Mouse (Mus musculus) myocyte (in vitro differentiated cells): ENCODE measurements around the gene Samd4b. TPM values are rescaled to one million over a fixed set of nuclear protein-coding genes. Genes with fewer than 3 reads are reported as not detected.

Source experiments
- H3K27me3 ChIP-seq: one replicate; pipeline ENCODE4 v1.6.1; 2011; ENCODE audit not compliant: control insufficient read depth, insufficient read depth, insufficient read length
- H3K36me3 ChIP-seq: one replicate; pipeline ENCODE4 v1.6.1; 2011; ENCODE audit not compliant: control insufficient read depth, insufficient read depth
- H3K4me2 ChIP-seq: one replicate; pipeline ENCODE4 v1.6.1; 2011; ENCODE audit warnings: low read depth, control low read depth
- H3K4me3 ChIP-seq: one replicate; pipeline ENCODE4 v1.5.1; 2011; ENCODE audit warnings: mild to moderate bottlenecking, control low read depth, moderate library complexity
- H3K79me2 ChIP-seq: one replicate; pipeline ENCODE4 v1.6.1; 2011; ENCODE audit not compliant: control insufficient read depth, insufficient read depth
- H3ac ChIP-seq: one replicate; pipeline ENCODE4 v1.6.1; 2011; ENCODE audit not compliant: control insufficient read depth, insufficient read length
- CEBPB ChIP-seq: IDR thresholded peaks from 2 replicates; pipeline ENCODE4 v1.6.1; 2011; ENCODE audit warnings: mild to moderate bottlenecking, moderate library complexity; ENCODE audit not compliant: poor library complexity, insufficient read depth, severe bottlenecking
- E2F4 ChIP-seq: IDR thresholded peaks from one replicate; pipeline ENCODE4 v1.6.1; 2011; ENCODE audit warnings: mild to moderate bottlenecking, control low read depth, moderate library complexity; ENCODE audit not compliant: insufficient read depth
- MAX ChIP-seq: IDR thresholded peaks from one replicate; pipeline ENCODE4 v1.6.1; 2011; ENCODE audit warnings: low read depth, mild to moderate bottlenecking, control low read depth
- MYOD1 ChIP-seq, 3 experiments: IDR thresholded peaks; one replicate each; pipeline ENCODE4 v1.6.1; 2011; ENCODE audit warnings: control low read depth in 2 of 3, low read depth in 2 of 3, mild to moderate bottlenecking in 2 of 3, moderate library complexity in 1 of 3; ENCODE audit not compliant: insufficient read length in 2 of 3, control insufficient read depth in 1 of 3
- MYOG ChIP-seq, 3 experiments: IDR thresholded peaks; one replicate each; pipeline ENCODE4 v1.6.1; 2011; ENCODE audit warnings: control low read depth in 2 of 3, low read depth in 2 of 3, mild to moderate bottlenecking in 2 of 3; ENCODE audit not compliant: insufficient read length in 2 of 3, control insufficient read depth in 1 of 3, insufficient read depth in 1 of 3
- POLR2A ChIP-seq: IDR thresholded peaks from one replicate; pipeline ENCODE4 v1.6.1; 2011; ENCODE audit warnings: low read depth, mild to moderate bottlenecking, control low read depth, moderate library complexity; ENCODE audit not compliant: insufficient read length
- POLR2AphosphoS2 ChIP-seq: IDR thresholded peaks from one replicate; pipeline ENCODE4 v1.6.1; 2011; ENCODE audit warnings: low read depth, control low read depth; ENCODE audit not compliant: insufficient read length
- REST ChIP-seq: IDR thresholded peaks from one replicate; pipeline ENCODE4 v1.6.1; 2011; ENCODE audit warnings: mild to moderate bottlenecking, control low read depth, moderate library complexity; ENCODE audit not compliant: insufficient read depth, insufficient read length
- SRF ChIP-seq: IDR thresholded peaks from one replicate; pipeline ENCODE4 v1.6.1; 2011; ENCODE audit warnings: low read depth; ENCODE audit not compliant: control insufficient read depth, insufficient read length
- TCF12 ChIP-seq: IDR thresholded peaks from one replicate; pipeline ENCODE4 v1.6.1; 2011; ENCODE audit warnings: mild to moderate bottlenecking, control low read depth; ENCODE audit not compliant: poor library complexity, insufficient read depth, severe bottlenecking
- TCF3 ChIP-seq: IDR thresholded peaks from one replicate; pipeline ENCODE4 v1.6.1; 2011; ENCODE audit warnings: low read depth, control low read depth; ENCODE audit not compliant: insufficient read length
- USF1 ChIP-seq: IDR thresholded peaks from one replicate; pipeline ENCODE4 v1.6.1; 2011; ENCODE audit warnings: low read depth, mild to moderate bottlenecking, control low read depth, moderate library complexity
- polyA plus RNA-seq: library from polyadenylated mRNA; unstranded; fragments of >200 nt; fragmentation: generic; extraction: Trizol; gene quantifications from one replicate; pipeline ENCODE4 v1.2.1, GENCODE M21; 2012; ENCODE audit warnings: missing spikeins

The Samd4b gene
- polyA plus RNA-seq, 1 experiment = 29.4 TPM

GRCm38 (mm10) chr7:28378769-28379651 lies 218.9 kb downstream of the Samd4b start:
- Histone ChIP-seq H3K79me2 (peaks cover 27% of the 10 kb centered on the region), H3K4me3 (peak overlapping the region; percentile 96), H3K36me3 (no peaks in the 10 kb centered on the region), H3K4me2 (peak overlapping the region; percentile 100), H3ac (peak overlapping the region; percentile 81), H3K27me3 (no peaks in the 10 kb centered on the region)
- TF ChIP-seq CEBPB (no peak), POLR2A (peak; percentile 99), SRF (peak; percentile 80), TCF3 (no peak), REST (no peak), POLR2AphosphoS2 (peak; percentile 99), MYOG (IDR thresholded peaks at IDR 0.05; ENCODE audit: control insufficient read depth in 1 of 3, insufficient read depth in 1 of 3, insufficient read length in 2 of 3, low read depth in 2 of 3) (peak in 2 of 3 experiments; percentile 71 to 74), TCF12 (no peak), USF1 (no peak), MAX (no peak), E2F4 (no peak), MYOD1 (IDR thresholded peaks at IDR 0.05; ENCODE audit: control insufficient read depth in 1 of 3, insufficient read length in 2 of 3, low read depth in 2 of 3) (peak in 2 of 3 experiments; percentile 51 to 74)

GRCm38 (mm10) chr7:28378066-28378690 lies 219.8 kb downstream of the Samd4b start:
- TF ChIP-seq MYOG (IDR thresholded peaks at IDR 0.05; ENCODE audit: control insufficient read depth in 1 of 3, insufficient read depth in 1 of 3, insufficient read length in 2 of 3, low read depth in 2 of 3) = no peak
- peak; percentile 25 for TF ChIP-seq POLR2A
- TF ChIP-seq E2F4 = no peak
- TF ChIP-seq SRF = no peak
- peaks cover 27% of the 10 kb centered on the region for H3K79me2 ChIP-seq
- peak overlapping the region; percentile 100 for H3K4me2 ChIP-seq
- H3K4me3 ChIP-seq = peak overlapping the region; percentile 96
- no peaks in the 10 kb centered on the region for H3K27me3 ChIP-seq
- H3ac ChIP-seq = peak overlapping the region; percentile 81
- no peaks in the 10 kb centered on the region for H3K36me3 ChIP-seq

GRCm38 (mm10) chr7:28377190-28378065 lies 220.5 kb downstream of the Samd4b start:
- Histone ChIP-seq H3K4me2 (peak overlapping the region; percentile 100), H3ac (peak overlapping the region; percentile 81), H3K27me3 (no peaks in the 10 kb centered on the region), H3K36me3 (no peaks in the 10 kb centered on the region), H3K79me2 (peaks cover 27% of the 10 kb centered on the region), H3K4me3 (peak overlapping the region; percentile 96)
- no peak for TF ChIP-seq MYOG (IDR thresholded peaks at IDR 0.05; ENCODE audit: control insufficient read depth in 1 of 3, insufficient read depth in 1 of 3, insufficient read length in 2 of 3, low read depth in 2 of 3)
- TF ChIP-seq POLR2A = peak; percentile 19
- peak in 1 of 3 experiments; percentile 12 for TF ChIP-seq MYOD1 (IDR thresholded peaks at IDR 0.05; ENCODE audit: control insufficient read depth in 1 of 3, insufficient read length in 2 of 3, low read depth in 2 of 3)

- Histone ChIP-seq H3ac (no peak overlapping the region), H3K27me3 (no peaks in the 10 kb centered on the region), H3K79me2 (peaks cover 30% of the 10 kb centered on the region), H3K4me3 (peak overlapping the region; percentile 96), H3K4me2 (peak overlapping the region; percentile 100), H3K36me3 (no peaks in the 10 kb centered on the region)
- TF ChIP-seq MAX (no peak), SRF (no peak), POLR2A (peak; percentile 83), POLR2AphosphoS2 (peak; percentile 80), MYOG (IDR thresholded peaks at IDR 0.05; ENCODE audit: control insufficient read depth in 1 of 3, insufficient read depth in 1 of 3, insufficient read length in 2 of 3, low read depth in 2 of 3) (no peak)
Measured at GRCm38 (mm10) chr7:28376011-28376771, 221.8 kb downstream of the Samd4b start.
